Mouse (Mus musculus) cerebellum, postnatal 10 days (tissue): ENCODE measurements around the gene Slc25a53.
"Not testable (repeated sequence)": the region's sequence is repeated elsewhere in the genome, so short reads cannot be mapped to it uniquely, and the experiment has no call there.

ENCODE experiments used
- DNase-seq, 2 experiments: peaks; one replicate each; pipeline ENCODE4 v3.0.0; 2021; ENCODE audit warnings: mixed read lengths in 2 of 2

Gene Slc25a53

DNA sequence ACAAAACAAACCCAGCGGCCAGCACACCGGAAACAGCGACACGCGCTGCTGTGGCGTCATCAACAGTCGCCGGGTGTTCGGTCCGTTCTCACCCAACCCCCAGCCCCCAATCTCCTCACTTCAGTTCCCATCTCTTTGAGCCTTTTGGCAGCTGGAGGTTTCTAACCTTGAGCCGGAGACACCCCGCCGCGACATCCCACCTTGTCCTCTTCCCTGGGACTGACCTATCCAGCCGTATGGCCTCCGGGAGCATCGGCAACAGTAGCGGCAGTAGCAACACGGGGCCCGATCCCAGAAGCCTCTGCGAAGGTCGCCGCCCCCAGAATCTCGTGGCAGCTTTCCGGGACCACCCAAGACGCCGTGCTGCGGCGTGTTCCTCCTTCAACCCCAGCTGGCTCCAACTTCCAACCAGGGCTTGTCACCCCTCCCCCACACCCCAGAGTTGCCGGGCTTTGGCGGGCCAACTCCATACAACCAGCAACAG, at the start of gene Slc25a53:
Gene Slc25a53 (minus strand): TSS at position 303 of the 484 bp plus-strand sequence.
- peak; percentile 93 to 94 for DNase-seq

DNA sequence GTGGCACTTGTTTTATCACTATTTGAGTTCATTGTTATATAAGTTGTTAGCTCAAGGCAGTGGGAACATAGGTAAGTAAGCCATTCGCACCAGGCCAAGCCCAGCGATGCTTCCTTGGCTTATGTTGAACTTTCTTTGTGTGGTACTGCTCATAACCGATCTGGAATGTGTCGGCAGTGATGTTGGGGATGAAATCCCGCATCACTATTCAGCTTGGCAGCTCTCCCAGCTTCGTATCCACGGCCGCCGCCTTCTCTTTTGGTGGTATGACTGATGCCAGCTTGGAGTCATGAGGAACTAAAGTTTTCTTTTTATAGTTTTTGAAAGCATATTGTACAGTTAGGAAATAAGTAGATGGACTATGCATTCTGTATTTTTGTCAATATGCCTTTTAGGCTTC, 25.1 kb upstream of the Slc25a53 start:
- DNase-seq: peak in 1 of 2 experiments; percentile 4

DNA sequence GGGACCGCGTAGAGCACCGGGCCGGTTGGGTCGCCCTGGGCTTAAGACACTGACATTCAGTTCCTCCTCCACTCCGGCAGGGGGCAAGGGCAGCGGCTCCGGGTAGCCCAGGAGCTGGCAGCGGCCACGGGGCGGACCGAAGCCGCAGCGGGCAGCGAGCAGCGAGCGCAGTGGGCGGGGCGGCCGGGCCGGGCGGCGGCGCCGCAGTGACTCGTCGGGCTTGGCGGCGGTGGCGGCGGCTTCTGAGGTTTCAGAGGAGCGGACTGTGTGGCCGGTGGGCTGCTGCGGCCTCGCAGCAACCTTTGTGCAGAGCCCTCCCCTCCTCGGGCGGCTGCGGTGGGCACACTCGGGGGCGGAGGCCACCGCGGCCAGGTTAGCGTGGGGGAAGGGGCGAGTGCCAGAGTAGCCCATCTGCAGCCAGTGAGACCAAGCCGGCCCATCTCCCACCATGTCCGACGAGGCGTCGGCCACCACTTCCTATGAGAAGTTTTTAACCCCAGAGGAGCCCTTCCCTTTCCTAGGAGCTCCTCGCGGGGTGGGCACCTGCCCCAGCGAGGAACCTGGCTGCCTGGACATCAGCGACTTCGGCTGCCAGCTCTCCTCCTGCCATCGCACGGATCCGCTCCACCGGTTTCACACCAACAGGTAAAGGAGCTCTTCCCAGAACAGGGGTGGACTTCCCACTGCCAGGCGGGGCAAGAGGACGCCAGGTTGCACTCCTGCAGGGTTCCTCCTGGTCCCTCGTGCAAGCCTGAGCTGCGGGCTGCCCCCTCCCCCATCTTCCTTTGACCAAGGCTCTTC, 11.5 kb upstream of the Slc25a53 start, which contains the start of gene Fam199x:
Gene Fam199x (plus strand): TSS at position 170 of the 801 bp plus-strand sequence.
- peak; percentile 90 to 91 for DNase-seq

DNA sequence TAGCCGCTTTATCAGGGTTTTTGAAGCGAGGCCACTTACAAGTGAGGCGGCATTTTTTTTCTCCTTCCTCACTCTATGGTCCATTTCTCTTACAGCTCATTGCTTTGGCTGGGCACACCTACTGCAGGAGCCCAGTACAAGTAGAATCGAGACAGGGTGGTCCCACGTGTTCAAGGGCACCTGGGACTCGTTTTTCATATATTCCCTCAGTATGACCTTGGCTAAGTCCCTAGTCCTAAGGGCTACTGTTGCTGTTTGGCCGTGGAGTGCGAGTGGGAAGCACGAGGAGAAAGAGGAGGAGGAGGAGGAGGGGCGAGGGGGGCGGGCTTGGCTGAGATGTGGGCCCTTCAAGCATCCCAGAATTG, 10.9 kb upstream of the Slc25a53 start:
- DNase-seq: no peak

DNA sequence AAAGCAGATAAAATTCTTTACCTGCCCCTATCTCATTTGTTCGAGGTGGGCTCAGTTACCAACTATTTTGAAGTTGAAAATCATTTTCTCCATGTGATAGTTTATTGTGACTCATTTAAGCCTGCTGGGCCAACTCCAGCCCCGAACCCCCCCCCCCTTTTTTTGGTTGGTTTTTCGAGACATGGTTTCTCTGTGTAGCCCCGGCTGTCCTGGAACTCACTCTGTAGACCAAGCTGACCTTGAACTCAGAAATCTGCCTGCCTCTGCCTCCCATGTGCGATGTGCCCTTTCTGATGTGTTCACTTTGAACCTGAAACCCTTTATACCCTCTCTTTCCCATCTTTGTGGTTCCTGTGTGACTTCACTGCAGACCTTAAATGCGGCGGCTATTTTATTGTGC, 400 bp upstream of the Slc25a53 start:
- DNase-seq: peak in 1 of 2 experiments; percentile 6

DNA sequence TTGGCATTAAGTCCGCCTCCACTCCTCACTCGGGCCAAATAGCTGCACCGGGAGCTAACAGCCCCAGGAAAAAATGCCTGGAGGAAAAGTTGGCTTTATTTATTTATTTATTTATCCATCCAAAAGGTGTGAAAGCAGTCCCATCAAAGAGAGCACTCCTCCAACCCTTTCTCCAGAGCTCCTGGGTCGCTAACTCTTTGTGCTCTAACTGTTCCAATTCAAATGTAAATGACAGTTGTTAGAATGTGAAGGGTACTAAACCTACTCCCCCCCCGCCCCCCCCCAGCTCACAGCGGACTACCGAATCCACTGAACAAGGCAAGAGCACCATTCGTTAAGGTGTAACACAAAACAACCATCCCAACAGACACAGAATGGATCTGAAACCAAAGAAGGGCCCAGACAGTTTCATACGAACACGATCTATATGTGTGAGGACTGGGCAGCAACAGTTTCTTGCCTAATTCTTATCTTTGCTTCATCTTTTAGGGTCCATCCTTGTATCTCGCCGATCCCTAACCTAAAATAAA, 567 bp downstream of the Slc25a53 start:
- peak in 1 of 2 experiments; percentile 7 for DNase-seq

DNA sequence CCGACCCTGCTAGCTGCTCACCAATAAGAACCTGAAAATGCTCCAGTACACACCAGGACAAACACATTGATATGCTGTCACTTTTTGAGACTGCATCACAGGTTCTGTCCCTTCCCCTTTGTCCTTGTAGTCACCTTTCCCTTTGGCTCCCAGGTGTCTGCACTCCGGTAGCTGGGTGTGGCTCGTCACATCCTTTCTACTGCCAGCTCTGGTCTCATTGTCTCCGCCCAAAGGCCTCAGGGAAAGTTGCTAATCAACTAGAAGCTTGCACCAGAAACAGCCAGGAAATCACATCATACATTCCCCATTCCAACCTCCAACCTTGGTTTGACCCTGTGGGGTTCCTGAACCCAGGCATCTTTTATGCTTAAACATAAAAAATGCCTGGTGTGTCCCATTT, 3.8 kb downstream of the Slc25a53 start:
- DNase-seq: no peak

DNA sequence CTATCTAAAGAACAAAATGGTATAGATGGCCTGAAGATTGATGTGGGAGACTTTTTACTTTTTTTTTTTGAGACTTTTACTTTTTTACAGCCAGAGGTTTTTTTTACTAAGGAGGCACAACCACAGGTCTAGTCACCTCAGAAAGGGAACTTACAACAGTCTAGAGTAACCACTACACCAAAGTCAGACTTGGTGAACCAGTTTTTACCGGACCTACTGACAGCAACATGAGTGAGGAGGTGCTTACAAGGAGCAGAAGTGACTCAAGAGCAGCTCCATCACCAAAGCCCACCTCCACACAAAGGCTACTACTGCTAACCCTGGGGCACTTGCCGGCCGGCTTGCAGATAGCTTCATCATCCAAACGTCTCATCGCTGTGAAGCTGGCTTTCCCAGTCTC, 6.4 kb downstream of the Slc25a53 start:
- DNase-seq: no peak

DNA sequence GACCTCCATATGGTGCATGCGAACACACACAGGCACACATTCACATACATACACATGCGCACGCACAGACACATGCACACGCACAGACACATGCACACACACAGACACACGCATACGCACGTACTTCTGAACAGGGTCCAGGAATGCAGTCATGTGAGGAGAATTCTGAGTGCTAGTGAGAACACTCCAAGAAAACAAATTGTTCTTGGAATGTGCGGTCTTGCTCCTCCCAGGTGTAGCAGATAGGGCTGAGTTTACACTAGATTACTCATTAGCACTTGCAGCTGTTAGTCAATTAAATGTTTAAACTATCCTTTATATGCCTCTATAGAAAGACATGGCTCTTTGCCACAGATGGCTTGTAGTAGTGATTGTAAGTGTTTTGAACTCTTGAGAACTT, 7.2 kb downstream of the Slc25a53 start:
- DNase-seq: no peak

DNA sequence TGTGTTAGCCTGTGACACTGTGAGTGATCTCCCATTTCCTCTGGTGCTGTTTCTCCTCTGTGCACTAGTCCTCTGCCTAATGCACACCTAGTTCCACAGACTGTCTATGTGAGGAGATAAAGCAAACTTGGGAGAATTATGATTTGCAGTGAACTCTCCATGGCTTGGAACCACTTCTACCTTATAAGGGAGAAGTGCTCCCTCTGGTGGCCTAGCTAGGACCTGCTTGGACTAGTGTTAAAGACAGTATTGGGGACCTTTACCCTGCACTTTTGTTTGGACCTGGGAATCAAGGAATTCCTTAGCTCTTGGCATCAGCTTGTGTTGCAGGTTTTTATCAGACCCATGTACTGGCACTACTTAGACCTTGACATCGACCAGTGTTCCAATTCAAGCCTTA, 18.8 kb downstream of the Slc25a53 start:
- DNase-seq: peak; percentile 81 to 86

DNA sequence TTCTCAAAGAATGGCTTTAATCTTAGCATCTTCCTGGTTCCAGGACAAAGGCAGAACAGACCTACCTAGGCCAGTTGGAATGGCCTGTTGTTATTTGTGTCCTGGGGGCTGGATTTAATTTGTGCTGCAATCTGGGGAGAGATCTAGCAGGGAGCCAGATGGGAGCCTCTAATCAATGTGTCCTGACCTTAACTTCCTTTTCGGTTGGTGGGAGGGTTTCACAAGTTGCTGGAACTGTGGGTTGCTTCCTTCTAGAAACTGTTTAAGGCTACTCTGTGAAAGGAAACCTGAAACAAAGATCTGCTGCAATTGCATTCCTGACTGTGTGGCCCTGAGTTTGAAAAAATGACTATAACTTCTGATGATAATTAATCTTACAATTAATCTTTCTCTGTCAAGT, 20.4 kb downstream of the Slc25a53 start:
- DNase-seq: no peak

DNA sequence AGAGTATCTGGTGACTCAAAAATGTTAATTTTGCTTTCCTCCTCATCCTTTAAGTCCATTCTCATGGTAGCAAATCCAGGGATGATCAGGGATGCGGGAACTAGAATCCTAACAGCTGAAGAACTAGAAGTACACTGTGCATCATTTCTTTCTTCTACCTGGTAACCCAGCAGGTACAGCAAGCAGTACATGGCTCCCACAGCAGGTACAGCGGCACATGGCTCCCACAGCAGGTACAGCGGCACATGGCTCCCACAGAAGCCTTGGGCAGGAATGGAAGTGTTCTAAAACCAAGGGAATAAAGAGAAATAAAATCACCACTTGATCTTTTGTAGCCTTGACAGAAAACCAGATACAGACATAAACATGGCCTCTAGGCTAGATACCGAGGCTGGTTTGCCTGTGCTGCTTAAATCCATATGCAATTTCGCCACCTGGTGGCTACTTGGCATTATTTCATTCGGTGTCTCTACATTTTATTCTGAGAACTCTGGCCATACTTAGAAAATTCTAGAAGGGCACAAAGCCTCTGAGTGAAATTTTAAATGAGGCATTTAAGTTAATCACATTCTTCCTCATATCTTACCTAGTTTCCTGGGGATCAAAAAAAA, 22.9 kb downstream of the Slc25a53 start:
- peak; percentile 72 to 75 for DNase-seq

DNA sequence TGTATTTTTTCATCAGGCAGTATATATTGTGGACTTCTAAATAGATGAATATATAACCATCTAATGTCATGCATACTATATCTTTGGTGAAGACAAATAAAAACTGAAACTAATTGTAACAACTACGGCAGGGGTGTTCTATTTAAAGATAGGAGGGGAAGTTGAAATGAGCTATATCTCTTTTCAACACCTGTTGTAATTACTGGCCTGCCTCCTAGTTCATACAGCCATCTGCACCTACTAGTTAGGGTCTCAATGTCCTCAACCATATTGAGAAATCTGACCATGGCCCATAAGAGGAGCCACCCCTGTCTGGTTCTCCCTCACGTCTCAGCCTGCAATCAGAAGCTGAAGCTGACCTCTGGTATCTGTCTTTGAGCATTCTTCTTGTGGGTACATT, 41.8 kb downstream of the Slc25a53 start:
- DNase-seq: no peak

DNA sequence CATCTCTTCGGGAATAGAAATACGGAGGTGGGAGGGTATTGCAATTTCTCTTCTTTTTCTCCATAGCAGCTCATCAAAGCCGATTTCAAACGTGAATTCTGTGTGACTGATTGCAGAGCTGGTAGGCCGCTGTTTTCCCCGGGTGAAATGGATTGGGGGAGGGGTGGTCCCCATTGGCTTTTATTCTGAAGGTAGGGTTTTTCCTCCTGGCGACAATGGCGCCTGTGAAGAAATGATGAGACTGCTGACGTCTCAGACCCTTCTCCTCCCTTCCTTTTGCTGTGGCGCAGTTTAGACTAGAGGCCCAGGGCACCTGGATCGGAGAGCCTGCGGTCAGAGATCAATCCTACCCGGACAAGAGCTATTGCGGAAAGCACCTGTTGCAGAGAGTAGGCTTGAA, 44.5 kb downstream of the Slc25a53 start:
- peak; percentile 50 to 70 for DNase-seq

DNA sequence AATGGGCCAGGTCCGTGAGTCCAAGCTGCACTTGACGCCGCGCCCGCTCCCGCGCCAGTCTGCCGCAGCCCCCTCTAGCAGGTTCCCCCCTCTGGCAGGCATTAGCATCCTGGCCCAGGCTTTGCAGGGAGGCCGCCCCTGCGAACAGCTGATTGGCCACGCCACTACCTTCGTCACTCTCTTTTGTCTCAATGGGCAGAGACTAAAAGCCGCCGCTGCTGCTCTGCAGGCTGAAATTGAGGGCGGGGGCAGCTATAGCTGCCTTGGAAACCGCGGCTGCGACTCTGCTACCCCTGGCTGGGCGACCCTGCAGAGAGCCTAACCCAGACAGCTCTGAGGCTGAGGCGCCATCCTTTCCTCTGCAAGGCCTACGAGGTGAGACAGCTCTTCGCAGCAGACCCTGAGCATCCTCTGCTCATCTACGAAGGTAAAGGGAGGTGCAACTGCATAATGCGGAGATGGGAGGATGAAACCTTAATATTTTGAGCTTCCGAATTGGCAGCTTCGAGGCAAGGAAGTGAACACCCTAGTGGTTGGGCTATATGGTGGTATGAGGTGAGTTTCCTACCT, 45.0 kb downstream of the Slc25a53 start, which contains the start of gene Zcchc18:
Gene Zcchc18 (plus strand): TSS at position 178 of the 570 bp plus-strand sequence.
- peak; percentile 88 to 92 for DNase-seq

DNA sequence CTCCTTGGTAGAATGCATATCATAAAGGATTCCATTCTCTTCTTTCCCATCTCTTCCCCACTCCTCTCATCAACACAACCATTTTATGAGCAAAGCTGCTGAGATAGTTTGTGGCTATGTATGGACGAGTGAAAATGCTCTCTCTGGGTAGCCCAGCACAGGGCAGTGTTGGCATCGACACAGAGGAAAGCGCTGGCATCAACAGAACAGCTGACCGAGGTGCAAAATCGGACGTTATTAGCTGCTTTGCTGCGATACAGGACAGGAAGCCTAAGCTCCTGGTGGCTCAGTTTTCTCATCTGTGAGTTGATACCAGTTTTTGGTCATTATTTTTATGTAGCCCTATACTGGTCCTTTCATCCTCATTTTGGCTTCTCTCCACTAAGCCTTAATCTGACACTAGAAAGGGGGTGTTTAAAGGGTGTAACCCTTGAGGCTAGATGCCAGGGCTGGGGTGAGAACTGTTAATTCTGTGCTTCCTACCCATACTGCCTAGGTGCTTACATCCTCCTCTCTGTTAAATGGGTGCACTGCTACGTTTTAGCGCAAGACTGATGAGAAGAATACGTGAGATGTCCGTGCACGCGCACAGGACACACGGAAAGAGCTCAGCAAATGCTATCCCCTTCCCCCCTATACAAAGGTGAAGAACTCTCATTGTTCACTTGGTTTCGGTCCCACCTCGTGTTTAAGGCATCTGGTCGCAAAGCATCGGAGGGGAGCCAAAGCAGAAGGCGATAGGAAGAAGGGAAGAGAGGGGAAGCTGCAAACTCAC, 45.7 kb downstream of the Slc25a53 start:
- DNase-seq: peak; percentile 40 to 55

DNA sequence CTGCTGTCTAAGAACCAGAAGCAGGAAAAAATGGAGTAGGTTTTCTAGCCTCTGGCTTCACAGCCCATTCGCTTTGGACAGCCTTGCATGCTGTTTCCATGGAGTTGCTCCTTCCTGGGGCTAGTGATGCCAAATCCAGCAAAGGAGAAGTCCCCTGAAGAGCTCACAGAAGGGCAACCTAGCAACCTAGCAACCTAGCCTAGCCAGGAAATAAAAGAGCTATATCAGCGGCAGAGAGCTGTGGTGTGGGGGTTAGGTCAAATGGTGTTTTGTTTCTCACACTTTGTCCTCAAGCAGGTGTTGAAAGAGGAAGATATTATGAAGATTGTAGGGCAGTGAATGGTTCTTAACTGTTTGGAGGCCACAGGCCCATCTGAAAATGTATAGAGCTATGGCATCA, 46.8 kb downstream of the Slc25a53 start:
- DNase-seq: peak; percentile 20 to 27

DNA sequence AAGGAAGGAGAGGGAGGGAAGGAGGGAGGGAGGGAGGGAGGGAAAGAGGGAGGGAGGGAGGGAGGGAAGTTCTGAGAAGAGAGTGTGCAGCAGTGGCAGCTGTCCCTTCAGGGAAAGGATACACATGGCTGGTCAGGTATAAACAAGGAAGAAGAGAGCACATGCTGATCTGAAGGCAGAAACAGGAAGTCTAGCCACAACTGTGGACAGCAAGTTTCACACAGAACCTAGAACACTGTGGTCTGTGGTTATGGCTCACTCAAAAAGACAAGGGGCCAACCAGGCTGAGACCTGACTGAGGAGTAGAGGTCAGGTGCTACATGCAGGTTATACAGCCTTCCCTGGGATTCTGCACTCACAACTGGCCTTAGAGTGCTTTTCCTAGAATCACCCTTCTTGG, 52.1 kb downstream of the Slc25a53 start:
- no peak for DNase-seq

DNA sequence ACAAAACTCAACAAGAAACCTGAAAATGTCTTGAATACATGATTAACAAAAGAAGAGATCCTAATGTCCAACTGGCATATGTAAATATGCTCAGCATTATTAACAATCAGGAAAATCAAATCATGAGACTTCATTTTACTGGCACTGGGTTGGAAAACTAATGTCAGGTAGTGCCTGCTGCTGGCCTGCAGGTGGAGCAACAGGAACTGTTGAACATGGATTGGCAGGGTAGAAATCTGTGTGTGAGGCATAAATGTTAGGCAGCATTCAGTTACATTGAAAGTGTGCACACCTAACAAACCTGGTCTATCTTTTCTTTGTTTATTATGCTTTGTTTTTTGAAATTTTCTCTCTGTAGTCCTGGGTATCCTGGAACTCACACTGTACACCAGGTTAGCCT, 59.5 kb downstream of the Slc25a53 start:
- peak; percentile 36 to 40 for DNase-seq

DNA sequence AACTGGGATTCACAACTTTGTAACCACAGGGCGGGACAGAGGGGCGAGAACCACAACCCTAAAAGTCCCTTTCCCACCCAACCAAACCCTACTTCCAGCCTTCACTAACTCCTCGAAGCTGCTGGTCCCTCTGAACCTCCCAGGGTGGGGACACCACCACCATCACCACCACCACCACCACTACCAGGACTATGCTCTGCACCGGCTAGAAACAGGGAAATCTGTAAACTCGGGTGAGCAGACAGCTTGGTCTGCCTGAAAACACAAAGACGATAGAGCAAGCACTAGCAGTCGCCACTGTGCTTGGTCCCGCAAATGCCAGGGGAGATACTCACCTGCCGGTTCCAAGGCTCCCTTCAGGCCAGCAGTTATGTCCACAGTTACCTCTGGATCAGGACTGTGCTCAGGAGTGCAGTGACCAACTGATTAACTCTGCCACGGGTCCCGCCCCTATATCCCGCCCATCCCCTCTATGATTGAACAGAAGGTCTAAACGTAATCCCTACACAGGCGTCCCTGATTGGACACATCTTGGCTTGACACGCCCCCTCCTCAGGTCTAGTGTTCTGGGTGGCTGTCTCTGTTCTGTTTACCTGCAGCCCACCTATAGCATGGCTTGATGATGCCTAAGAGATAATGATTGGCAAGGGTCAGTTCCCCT, 61.5 kb downstream of the Slc25a53 start, which contains the start of the genes Tmsb15l and Tmsb15b1:
Gene Tmsb15l (minus strand): TSS at position 446 of the 661 bp plus-strand sequence.
Gene Tmsb15b1 (minus strand): TSS at position 451 of the 661 bp plus-strand sequence.
- DNase-seq: peak; percentile 72 to 81

DNA sequence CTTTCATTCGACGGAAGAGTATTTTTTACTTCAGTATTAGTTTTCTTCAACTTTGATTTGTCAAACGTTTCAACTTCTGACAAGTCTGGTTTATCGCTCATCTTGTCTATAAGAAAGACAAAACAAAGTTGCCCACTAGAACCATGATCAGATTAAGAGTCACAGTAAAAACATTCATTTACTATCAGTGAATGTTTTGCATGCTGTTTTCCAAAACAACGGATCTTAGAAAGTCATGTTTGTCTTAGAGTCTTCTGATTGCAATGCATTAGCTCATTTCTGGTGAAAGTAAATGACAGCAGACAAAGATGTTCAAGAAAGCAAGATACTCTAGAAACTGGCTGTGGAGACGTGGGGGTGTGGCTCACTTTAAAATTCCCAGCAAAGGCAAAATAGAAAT, 62.7 kb downstream of the Slc25a53 start, which contains the start of gene Tmsb15b2:
Gene Tmsb15b2 (minus strand): TSS at position 101 of the 400 bp plus-strand sequence.
- DNase-seq: not testable (repeated sequence)

DNA sequence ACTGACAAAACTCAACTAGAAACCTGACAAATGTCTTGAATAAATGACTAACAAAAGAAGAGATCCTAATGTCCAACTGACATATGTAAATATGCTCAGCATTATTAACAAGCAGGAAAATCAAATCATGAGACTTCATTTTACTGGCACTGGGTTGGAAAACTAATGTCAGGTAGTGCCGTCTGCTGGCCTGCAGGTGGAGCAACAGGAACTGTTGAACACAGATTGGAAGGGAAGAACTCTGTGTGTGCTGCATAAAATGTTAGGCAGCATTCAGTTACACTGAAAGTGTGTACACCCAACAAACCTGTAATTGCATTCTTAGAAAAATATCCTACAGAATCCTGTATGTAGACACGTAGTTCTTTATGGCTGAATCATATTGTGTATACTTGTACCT, 78.4 kb downstream of the Slc25a53 start:
- DNase-seq: peak; percentile 33 to 54
